Mouse (Mus musculus) induced T-regulatory cell, adult 2 months (primary cell): ENCODE measurements at regions not wholly inside any gene's neighbourhood (a gene's known extent, or its start where the extent isn't known, plus 50 kb on each side); places are given as distances from the start of the nearest gene placed in this dataset.
"Not testable (repeated sequence)": the region's sequence is repeated elsewhere in the genome, so short reads cannot be mapped to it uniquely, and the experiment has no call there.

Experiments
- DNase-seq: peaks from one replicate; pipeline ENCODE4 v3.0.0-alpha.2; 2012; ENCODE audit warnings: low read depth

GRCm38 (mm10) chr17:74138517-74138916 lies 90.8 kb upstream of the Srd5a2 start:
- DNase-seq: not testable (repeated sequence)

- DNase-seq: peak; percentile 38
These were observed 87.3 kb upstream of the Srd5a2 start for GRCm38 (mm10) chr17:74134976-74135375.

- no peak for DNase-seq
These were observed 83.8 kb upstream of the Srd5a2 start for GRCm38 (mm10) chr17:74131534-74131933.

GRCm38 (mm10) chr17:74122944-74123343 lies 75.2 kb upstream of the Srd5a2 start:
- DNase-seq: no peak

GRCm38 (mm10) chr17:74120969-74121368 lies 73.3 kb upstream of the Srd5a2 start:
- no peak for DNase-seq
